Mouse (Mus musculus) brain, embryonic 14.5 days (tissue): ENCODE measurements at regions not wholly inside any gene's neighbourhood (a gene's known extent, or its start where the extent isn't known, plus 50 kb on each side); places are given as distances from the start of the nearest gene placed in this dataset.
A peak's percentile ranks its signal among the peaks of the same experiment; 100 is the strongest.

Source experiments
- DNase-seq: peaks from one replicate; pipeline ENCODE4 v3.0.0-alpha.2; 2011; ENCODE audit warnings: low read depth
- CTCF ChIP-seq: fragments of 200-500 bp; IDR thresholded peaks from 2 replicates; pipeline ENCODE4 v1.5.1; 2012; ENCODE audit warnings: inconsistent platforms, mild to moderate bottlenecking, moderate library complexity, borderline replicate concordance; ENCODE audit not compliant: insufficient read depth, insufficient read length; ENCODE audit errors: extremely low read depth
- POLR2A ChIP-seq: fragments of 200-500 bp; IDR thresholded peaks from 2 replicates; pipeline ENCODE4 v1.6.1; 2012; ENCODE audit warnings: mild to moderate bottlenecking, inconsistent platforms, borderline replicate concordance; ENCODE audit not compliant: poor library complexity, insufficient read depth, insufficient read length, severe bottlenecking; ENCODE audit errors: extremely low read depth

DNA sequence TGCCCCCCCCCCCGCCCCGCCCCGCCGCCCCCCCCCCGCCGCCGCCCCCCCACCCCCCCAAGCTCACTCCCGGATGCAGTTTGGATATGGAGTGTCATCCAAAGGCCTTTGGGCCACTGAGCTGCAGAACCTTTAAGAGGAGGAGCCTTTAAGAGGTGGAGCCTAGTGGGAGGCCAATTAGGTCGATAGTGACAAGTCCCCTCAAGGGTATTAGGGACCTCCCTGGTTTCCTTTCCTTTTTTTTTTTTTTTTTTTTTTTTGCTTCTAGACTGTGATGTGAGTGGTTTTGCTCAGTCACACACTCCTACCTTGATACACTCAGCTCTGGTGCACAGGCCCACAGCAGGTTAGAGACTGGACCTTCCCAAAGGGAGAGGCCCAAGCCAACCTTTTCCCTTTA is 156.5 kb downstream of the Gm9376 start:
- peak; percentile 55 for DNase-seq
- TF ChIP-seq CTCF (no peak), POLR2A (no peak)

- no peak for TF ChIP-seq POLR2A
- no peak for TF ChIP-seq CTCF
- DNase-seq: no peak
These were observed 159.8 kb downstream of the Gm9376 start for GRCm38 (mm10) chr14:118426562-118426961.

DNA sequence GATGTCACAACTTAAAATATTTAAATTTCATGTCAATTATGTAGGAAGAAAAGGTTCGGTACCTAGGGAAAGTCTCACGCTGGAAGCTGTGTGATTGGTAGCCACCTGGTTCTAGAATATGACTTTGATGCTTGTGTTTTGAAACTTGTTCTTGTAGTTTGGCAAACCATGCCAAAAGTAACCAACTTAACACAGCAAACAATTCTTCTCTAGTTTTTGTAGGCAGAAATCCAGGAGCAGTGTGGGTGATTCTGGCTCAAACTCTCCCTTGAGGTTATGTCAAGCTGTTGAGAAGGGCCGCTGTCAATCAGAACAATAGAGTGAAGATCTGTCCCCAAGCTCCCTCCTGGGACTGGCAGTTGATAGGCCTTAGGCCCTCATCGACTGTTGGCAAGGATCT is 163.5 kb downstream of the Gm9376 start:
- TF ChIP-seq CTCF: no peak
- no peak for TF ChIP-seq POLR2A
- no peak for DNase-seq

- no peak for DNase-seq
- TF ChIP-seq CTCF (no peak), POLR2A (no peak)
These were observed 164.0 kb downstream of the Gm9376 start for GRCm38 (mm10) chr14:118430740-118431139.

- TF ChIP-seq POLR2A (no peak), CTCF (no peak)
- no peak for DNase-seq
These were observed 164.6 kb downstream of the Gm9376 start for GRCm38 (mm10) chr14:118431241-118431882.
